Mouse (Mus musculus): ENCODE results near the gene Iqub. TPM values are rescaled to one million over a fixed set of nuclear protein-coding genes. Genes with fewer than 3 reads are reported as not detected.
A peak's percentile ranks its signal among the peaks of the same experiment; 100 is the strongest.

Gene Iqub
- polyA plus RNA-seq, 1 experiment = not detected

DNA sequence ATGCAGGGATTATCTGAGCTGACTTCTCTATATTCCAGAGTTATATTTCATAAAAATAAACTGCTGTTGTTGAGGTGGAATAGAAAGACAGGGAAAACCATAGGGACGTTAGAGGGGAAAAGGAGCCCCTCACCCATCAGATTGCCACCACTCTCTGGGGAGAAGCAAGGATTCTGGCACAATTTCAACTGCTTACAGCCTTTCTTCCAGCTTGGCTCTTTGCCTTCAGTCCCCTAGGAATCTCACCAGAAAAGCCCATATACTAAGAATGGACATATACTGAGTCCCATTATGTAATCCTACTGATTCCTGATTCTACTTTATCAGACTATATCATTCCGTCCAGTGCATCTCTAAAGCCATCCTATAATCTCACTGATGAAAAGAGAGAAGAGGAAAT, 10.7 kb downstream of the Iqub start:
- no peaks in the 10 kb centered on the region for H3K4me1 ChIP-seq (ENCODE audit: control insufficient read depth, insufficient read depth, low read length)

DNA sequence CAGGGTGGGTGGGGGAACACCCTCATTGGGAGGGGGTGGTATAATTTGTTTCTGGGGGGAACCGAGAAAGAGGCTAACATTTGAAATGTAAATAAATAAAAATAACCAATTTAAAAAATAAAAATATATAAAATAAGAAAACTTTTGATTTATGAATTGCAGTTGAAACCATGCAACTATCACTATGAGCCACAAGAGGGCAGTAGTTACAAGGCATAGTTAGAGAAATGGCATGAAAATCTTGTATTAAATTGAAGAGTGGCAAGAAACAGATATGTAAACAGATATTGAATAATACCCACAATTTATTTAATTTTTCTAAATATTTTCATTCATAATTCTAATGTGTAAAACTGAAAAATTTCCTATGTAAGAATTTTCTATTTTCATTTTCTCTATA, 24.5 kb downstream of the Iqub start:
- no peak for TF ChIP-seq CTCF (IDR thresholded peaks at IDR 0.05; ENCODE audit: borderline replicate concordance, insufficient read depth, low read length)
- no peak for TF ChIP-seq POLR2A (IDR thresholded peaks at IDR 0.05; ENCODE audit: low read depth, low read length)
- H3K27ac ChIP-seq (ENCODE audit: insufficient read depth, low read length) = no peak overlapping the region
- no peak overlapping the region for H3K4me3 ChIP-seq (ENCODE audit: insufficient read depth, low read length)
- H3K4me1 ChIP-seq (ENCODE audit: control insufficient read depth, insufficient read depth, low read length) = no peaks in the 10 kb centered on the region

More for the DNA sequence above, 10.7 kb downstream of the Iqub start:
- no peak overlapping the region for H3K4me3 ChIP-seq (ENCODE audit: insufficient read depth, low read length)
- H3K27ac ChIP-seq (ENCODE audit: insufficient read depth, low read length) = no peak overlapping the region
- TF ChIP-seq CTCF (IDR thresholded peaks at IDR 0.05; ENCODE audit: borderline replicate concordance, insufficient read depth, low read length) = no peak
- TF ChIP-seq POLR2A (IDR thresholded peaks at IDR 0.05; ENCODE audit: low read depth, low read length) = no peak

- TF ChIP-seq CTCF (IDR thresholded peaks at IDR 0.05; ENCODE audit: borderline replicate concordance, insufficient read depth, low read length) (no peak), POLR2A (IDR thresholded peaks at IDR 0.05; ENCODE audit: low read depth, low read length) (no peak)
- H3K4me3 ChIP-seq (ENCODE audit: insufficient read depth, low read length) = no peak overlapping the region
- no peak overlapping the region for H3K27ac ChIP-seq (ENCODE audit: insufficient read depth, low read length)
- H3K4me1 ChIP-seq (ENCODE audit: control insufficient read depth, insufficient read depth, low read length) = no peaks in the 10 kb centered on the region
These were observed 28.3 kb downstream of the Iqub start for GRCm38 (mm10) chr6:24486530-24486929.

DNA sequence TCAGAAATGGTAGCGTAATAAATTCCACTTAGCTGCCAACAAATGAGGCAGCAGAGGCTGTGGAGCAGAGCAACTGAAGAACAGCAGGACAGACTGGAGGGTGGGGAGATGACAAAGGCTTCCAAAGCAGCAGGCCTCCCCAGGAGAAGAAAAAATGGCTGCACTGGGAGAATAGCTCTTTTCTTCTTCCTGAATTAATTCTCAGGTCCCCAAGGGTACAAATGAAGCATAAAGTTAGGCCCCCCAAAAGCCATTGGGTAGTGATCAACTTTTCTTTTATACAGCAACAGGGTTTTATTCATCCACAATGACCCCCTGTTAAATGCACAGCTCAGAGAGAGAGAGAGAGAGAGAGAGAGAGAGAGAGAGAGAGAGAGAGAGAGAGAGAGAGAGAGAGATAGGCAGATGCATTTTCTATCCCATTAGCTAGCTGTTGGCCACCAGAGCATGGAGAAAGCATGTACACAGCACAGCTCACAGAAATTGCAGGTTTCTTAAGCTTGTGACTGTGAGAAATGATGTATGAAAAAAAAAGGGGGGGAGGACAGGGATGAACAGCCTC, 44.2 kb downstream of the Iqub start:
- TF ChIP-seq CTCF (IDR thresholded peaks at IDR 0.05; ENCODE audit: borderline replicate concordance, insufficient read depth, low read length) = no peak
- TF ChIP-seq POLR2A (IDR thresholded peaks at IDR 0.05; ENCODE audit: low read depth, low read length) = no peak
- Histone ChIP-seq H3K4me3 (ENCODE audit: insufficient read depth, low read length) (no peak overlapping the region), H3K4me1 (ENCODE audit: control insufficient read depth, insufficient read depth, low read length) (no peaks in the 10 kb centered on the region), H3K27ac (ENCODE audit: insufficient read depth, low read length) (no peak overlapping the region)

- TF ChIP-seq POLR2A (IDR thresholded peaks at IDR 0.05; ENCODE audit: low read depth, low read length) (no peak), CTCF (IDR thresholded peaks at IDR 0.05; ENCODE audit: borderline replicate concordance, insufficient read depth, low read length) (no peak)
- H3K27ac ChIP-seq (ENCODE audit: insufficient read depth, low read length) = no peak overlapping the region
- H3K4me3 ChIP-seq (ENCODE audit: insufficient read depth, low read length) = no peak overlapping the region
- no peaks in the 10 kb centered on the region for H3K4me1 ChIP-seq (ENCODE audit: control insufficient read depth, insufficient read depth, low read length)
These were observed 44.7 kb downstream of the Iqub start for GRCm38 (mm10) chr6:24470135-24470534.

- TF ChIP-seq CTCF (IDR thresholded peaks at IDR 0.05; ENCODE audit: borderline replicate concordance, insufficient read depth, low read length) = peak; percentile 22; the same call in 1 of the 2 replicates
- TF ChIP-seq POLR2A (IDR thresholded peaks at IDR 0.05; ENCODE audit: low read depth, low read length) = no peak
- H3K4me3 ChIP-seq (ENCODE audit: insufficient read depth, low read length) = no peak overlapping the region
- no peaks in the 10 kb centered on the region for H3K4me1 ChIP-seq (ENCODE audit: control insufficient read depth, insufficient read depth, low read length)
- H3K27ac ChIP-seq (ENCODE audit: insufficient read depth, low read length) = no peak overlapping the region
These were observed 58.8 kb downstream of the Iqub start for GRCm38 (mm10) chr6:24456097-24456496.

DNA sequence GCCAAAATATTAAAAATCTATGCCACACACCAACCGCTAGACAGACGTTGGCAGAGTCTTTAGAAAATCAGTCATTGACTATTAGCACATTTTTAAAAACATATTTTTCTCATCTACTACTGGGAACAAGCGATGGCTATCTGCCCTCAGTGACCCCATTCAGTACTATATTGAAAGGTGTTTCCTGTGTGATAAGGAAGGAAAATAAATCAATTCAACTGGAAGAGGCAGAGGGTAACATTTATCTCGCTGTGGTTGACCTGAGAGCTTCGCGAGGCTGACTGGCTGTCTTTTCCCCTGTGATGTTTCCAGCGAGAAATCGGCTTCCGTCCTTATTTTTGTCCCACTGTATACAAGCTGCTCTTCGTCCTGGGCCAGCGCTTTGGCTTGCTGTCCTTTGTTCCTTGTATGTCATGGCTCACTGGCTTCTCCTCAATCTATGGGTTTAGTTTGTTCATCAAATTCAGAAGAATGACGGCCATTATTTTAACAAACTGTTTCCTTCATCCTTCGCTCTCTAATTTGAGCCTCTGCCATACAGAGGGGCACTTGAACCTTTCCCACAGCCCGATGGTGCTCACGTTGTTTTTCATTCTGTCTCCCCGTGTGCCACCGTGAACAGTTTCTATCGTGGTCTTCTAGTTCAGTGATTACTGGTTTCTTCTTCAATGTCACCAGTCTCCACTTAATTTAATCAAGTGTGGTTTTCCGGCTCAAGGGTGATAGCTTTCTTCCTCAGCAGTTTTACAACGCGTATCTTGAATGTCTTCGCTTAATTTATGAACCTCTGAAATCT, 63.6 kb downstream of the Iqub start:
- Histone ChIP-seq H3K4me1 (ENCODE audit: control insufficient read depth, insufficient read depth, low read length) (no peaks in the 10 kb centered on the region), H3K4me3 (ENCODE audit: insufficient read depth, low read length) (no peak overlapping the region), H3K27ac (ENCODE audit: insufficient read depth, low read length) (no peak overlapping the region)
- TF ChIP-seq POLR2A (IDR thresholded peaks at IDR 0.05; ENCODE audit: low read depth, low read length) = no peak
- TF ChIP-seq CTCF (IDR thresholded peaks at IDR 0.05; ENCODE audit: borderline replicate concordance, insufficient read depth, low read length) = no peak

DNA sequence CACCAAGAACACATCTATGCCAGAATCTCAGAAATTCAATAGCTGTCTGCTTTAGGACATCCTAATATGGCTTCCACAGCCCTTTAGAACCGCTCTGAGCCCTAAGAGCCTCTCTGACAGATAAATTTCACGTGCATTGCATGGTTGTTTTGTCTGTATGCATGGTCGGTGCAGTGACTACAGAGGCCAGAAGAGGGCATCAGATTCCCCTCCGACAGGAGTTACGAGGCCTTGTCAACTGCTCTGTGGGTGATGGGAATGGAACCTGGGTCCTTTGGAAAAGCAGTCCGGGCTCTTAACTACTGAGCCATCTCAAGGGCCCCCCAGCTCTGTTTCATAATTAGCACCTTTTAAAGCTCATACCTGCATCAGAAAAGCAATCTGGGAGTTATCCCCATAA, 64.6 kb downstream of the Iqub start:
- Histone ChIP-seq H3K27ac (ENCODE audit: insufficient read depth, low read length) (no peak overlapping the region), H3K4me3 (ENCODE audit: insufficient read depth, low read length) (no peak overlapping the region), H3K4me1 (ENCODE audit: control insufficient read depth, insufficient read depth, low read length) (no peaks in the 10 kb centered on the region)
- TF ChIP-seq CTCF (IDR thresholded peaks at IDR 0.05; ENCODE audit: borderline replicate concordance, insufficient read depth, low read length) = no peak

GRCm38 (mm10) chr6:24416056-24416455, 98.8 kb downstream of the Iqub start:
- no peak for TF ChIP-seq POLR2A (IDR thresholded peaks at IDR 0.05; ENCODE audit: low read depth, low read length)
- no peak for TF ChIP-seq CTCF (IDR thresholded peaks at IDR 0.05; ENCODE audit: borderline replicate concordance, insufficient read depth, low read length)
- Histone ChIP-seq H3K4me1 (ENCODE audit: control insufficient read depth, insufficient read depth, low read length) (no peaks in the 10 kb centered on the region), H3K4me3 (ENCODE audit: insufficient read depth, low read length) (no peak overlapping the region), H3K27ac (ENCODE audit: insufficient read depth, low read length) (no peak overlapping the region)

DNA sequence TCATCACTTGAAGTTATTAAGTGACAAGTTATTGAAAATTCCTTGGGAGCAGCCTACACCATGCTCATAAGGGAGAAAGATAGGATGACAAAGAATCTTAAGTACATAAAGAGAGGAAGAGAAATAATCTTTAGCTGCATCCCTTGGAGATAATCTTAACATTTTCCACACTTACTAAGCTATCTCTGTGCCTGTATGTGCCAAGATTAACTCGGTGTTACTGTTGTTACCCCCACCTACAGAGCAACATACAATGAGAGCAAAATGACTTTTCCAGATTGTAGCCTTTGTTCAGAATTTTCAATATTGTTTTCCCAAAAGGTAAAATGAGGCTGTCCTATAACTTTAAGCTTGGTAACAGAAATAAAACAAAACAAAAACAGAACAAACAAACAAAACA, 99.4 kb downstream of the Iqub start:
- no peak overlapping the region for H3K27ac ChIP-seq (ENCODE audit: insufficient read depth, low read length)
- H3K4me1 ChIP-seq (ENCODE audit: control insufficient read depth, insufficient read depth, low read length) = no peaks in the 10 kb centered on the region
- TF ChIP-seq POLR2A (IDR thresholded peaks at IDR 0.05; ENCODE audit: low read depth, low read length) = no peak
- H3K4me3 ChIP-seq (ENCODE audit: insufficient read depth, low read length) = no peak overlapping the region
